Mouse (Mus musculus) kidney, adult 11 months (tissue): ENCODE measurements around the gene Taf10.

Source experiments
- DNase-seq: peaks from one replicate; pipeline ENCODE4 v3.0.0; 2022

Taf10 gene

GRCm38 (mm10) chr7:105743926-105744590, at the start of gene Taf10:
Taf10 (minus strand) TSS chr7:105744361.
- peak; percentile 87 for DNase-seq

GRCm38 (mm10) chr7:105793701-105794100, 49.5 kb upstream of the Taf10 start:
- no peak for DNase-seq

- DNase-seq, result no peak
Observed at GRCm38 (mm10) chr7:105791147-105791546, 47.0 kb upstream of the Taf10 start.

- DNase-seq, result no peak
Observed at GRCm38 (mm10) chr7:105787285-105788140, 43.4 kb upstream of the Taf10 start, which contains the start of gene Dchs1. Dchs1 (minus strand) TSS chr7:105787654.

- DNase-seq, result no peak
Observed at GRCm38 (mm10) chr7:105786506-105787284, 42.5 kb upstream of the Taf10 start.

GRCm38 (mm10) chr7:105784556-105784955, 40.4 kb upstream of the Taf10 start:
- DNase-seq, result no peak

- DNase-seq, result no peak
Observed at GRCm38 (mm10) chr7:105783861-105784260, 39.7 kb upstream of the Taf10 start.

GRCm38 (mm10) chr7:105778553-105779265, 34.5 kb upstream of the Taf10 start:
- no peak for DNase-seq

GRCm38 (mm10) chr7:105777797-105778552, 33.8 kb upstream of the Taf10 start:
- peak; percentile 68 for DNase-seq

GRCm38 (mm10) chr7:105777316-105777715, 33.2 kb upstream of the Taf10 start:
- no peak for DNase-seq

GRCm38 (mm10) chr7:105776026-105776425, 31.9 kb upstream of the Taf10 start:
- no peak for DNase-seq

- DNase-seq, result peak; percentile 52
Observed at GRCm38 (mm10) chr7:105774661-105775060, 30.5 kb upstream of the Taf10 start.

- DNase-seq, result no peak
Observed at GRCm38 (mm10) chr7:105773041-105773440, 28.9 kb upstream of the Taf10 start.

GRCm38 (mm10) chr7:105772331-105772730, 28.2 kb upstream of the Taf10 start:
- no peak for DNase-seq

- no peak for DNase-seq
Observed at GRCm38 (mm10) chr7:105769959-105770358, 25.8 kb upstream of the Taf10 start.

- peak; percentile 51 for DNase-seq
Observed at GRCm38 (mm10) chr7:105767729-105768165, 23.6 kb upstream of the Taf10 start.

- no peak for DNase-seq
Observed at GRCm38 (mm10) chr7:105764331-105764730, 20.2 kb upstream of the Taf10 start.

- no peak for DNase-seq
Observed at GRCm38 (mm10) chr7:105762517-105763270, 18.5 kb upstream of the Taf10 start.

- no peak for DNase-seq
Observed at GRCm38 (mm10) chr7:105761813-105762484, 17.8 kb upstream of the Taf10 start.

- no peak for DNase-seq
Observed at GRCm38 (mm10) chr7:105753281-105753680, 9.1 kb upstream of the Taf10 start.
